Mouse (Mus musculus) lung, postnatal 0 days (tissue): ENCODE measurements at regions not wholly inside any gene's neighbourhood (a gene's known extent, or its start where the extent isn't known, plus 50 kb on each side); places are given as distances from the start of the nearest gene placed in this dataset.

Experiments used
- ATAC-seq: fragments of 200-750 bp; cut with Nextera tagmentation; 2 replicates; pipeline ENCODE4 v1.8.0; 2017; ENCODE audit warnings: moderate library complexity
- DNase-seq: peaks from one replicate; pipeline ENCODE4 v3.0.0-alpha.2; 2016; ENCODE audit warnings: low spot score
- H3K27ac ChIP-seq: fragments of 300-500 bp; sonication (generic); 2 replicates; pipeline ENCODE4 v1.5.1; 2014; ENCODE audit warnings: antibody characterized with exemption, mild to moderate bottlenecking, low read length, mixed read lengths
- H3K27me3 ChIP-seq: fragments of 300-500 bp; sonication (generic); replicated peaks from 2 replicates; pipeline ENCODE4 v1.6.1; 2014; ENCODE audit warnings: low read length, mixed read lengths; ENCODE audit not compliant: insufficient read depth
- H3K36me3 ChIP-seq: fragments of 300-500 bp; sonication (generic); 2 replicates; pipeline ENCODE4 v1.6.1; 2014; ENCODE audit warnings: low read length, mixed read lengths; ENCODE audit not compliant: insufficient read depth
- H3K4me1 ChIP-seq: fragments of 300-500 bp; sonication (generic); 2 replicates; pipeline ENCODE4 v1.6.1; 2014; ENCODE audit warnings: antibody characterized with exemption, low read depth, low read length, mixed read lengths; ENCODE audit not compliant: insufficient read depth
- H3K4me2 ChIP-seq: fragments of 300-500 bp; sonication (generic); replicated peaks from 2 replicates; pipeline ENCODE4 v1.6.1; 2014; ENCODE audit warnings: low read depth, mild to moderate bottlenecking, low read length, moderate library complexity, mixed read lengths
- H3K4me3 ChIP-seq: fragments of 300-500 bp; sonication (generic); 2 replicates; pipeline ENCODE4 v1.5.1; 2014; ENCODE audit warnings: low read depth, low read length
- H3K9ac ChIP-seq: fragments of 300-500 bp; sonication (generic); replicated peaks from 2 replicates; pipeline ENCODE4 v1.6.1; 2014; ENCODE audit warnings: low read depth, mild to moderate bottlenecking
- H3K9me3 ChIP-seq: fragments of 300-500 bp; sonication (generic); 2 replicates; pipeline ENCODE4 v1.6.1; 2016; ENCODE audit warnings: low read length, mixed read lengths
- CTCF ChIP-seq: IDR thresholded peaks from 2 replicates; pipeline ENCODE4 v1.5.1; 2016; ENCODE audit warnings: antibody characterized with exemption, mild to moderate bottlenecking
- EP300 ChIP-seq: IDR thresholded peaks from 2 replicates; pipeline ENCODE4 v1.6.1; 2016; ENCODE audit warnings: antibody characterized with exemption, mild to moderate bottlenecking, control low read depth
- WGBS: fragments of 180-500 bp; shearing (Covaris S2); extraction: QIAGEN DNeasy Blood & Tissue Kit; methylation state at CpG from one replicate; pipeline ENCODE4 v1.1.7; 2014; 5-methylcytosine and 5-hydroxymethylcytosine counted together

- no peaks in the 10 kb centered on the region for H3K9me3 ChIP-seq
- TF ChIP-seq CTCF (no peak), EP300 (no peak)
- 59% methylated on average over 6 of the region's 6 CpGs for WGBS
- no peak overlapping the region for H3K4me3 ChIP-seq
- H3K27ac ChIP-seq, result no peak overlapping the region
- no peak overlapping the region for H3K4me2 ChIP-seq
- no peaks in the 10 kb centered on the region for H3K36me3 ChIP-seq
- no peaks in the 10 kb centered on the region for H3K27me3 ChIP-seq
- H3K4me1 ChIP-seq, result no peaks in the 10 kb centered on the region
- ATAC-seq (peak; percentile 49; the same call in 1 of the 2 replicates), DNase-seq (peak; percentile 15)
- H3K9ac ChIP-seq, result no peak overlapping the region
These were observed 58.4 kb downstream of the Sox11 start for GRCm38 (mm10) chr12:27283964-27284363.

GRCm38 (mm10) chr12:27261965-27262364 lies 80.4 kb downstream of the Sox11 start:
- H3K27ac ChIP-seq, result no peak overlapping the region
- no peaks in the 10 kb centered on the region for H3K4me1 ChIP-seq
- H3K4me2 ChIP-seq, result no peak overlapping the region
- no peaks in the 10 kb centered on the region for H3K36me3 ChIP-seq
- no peak for TF ChIP-seq EP300
- ATAC-seq, result no peak
- H3K9ac ChIP-seq, result no peak overlapping the region
- DNase-seq, result no peak
- H3K27me3 ChIP-seq, result no peaks in the 10 kb centered on the region
- H3K9me3 ChIP-seq, result no peaks in the 10 kb centered on the region
- no peak overlapping the region for H3K4me3 ChIP-seq

DNA sequence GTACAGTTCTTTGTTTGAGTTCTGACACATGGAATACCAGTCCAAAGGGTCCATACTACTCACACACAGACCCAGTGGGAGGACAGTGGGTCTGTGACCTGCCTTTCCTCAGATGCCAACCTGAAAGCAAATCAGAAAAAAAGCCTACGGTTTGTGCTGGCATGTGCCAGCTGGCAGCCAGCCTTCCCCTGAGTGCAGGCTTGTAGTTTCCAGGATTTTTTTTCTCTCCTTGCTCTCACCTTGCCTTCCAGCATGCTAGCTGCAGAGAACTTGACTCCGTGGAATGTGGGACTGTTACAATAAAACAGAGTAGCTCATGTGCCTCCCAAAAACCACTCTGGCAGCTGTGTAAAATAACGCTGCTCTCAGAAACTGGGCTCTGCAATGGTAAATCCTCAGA lies 88.2 kb downstream of the Sox11 start:
- no peak overlapping the region for H3K27ac ChIP-seq
- DNase-seq (peak; percentile 15), ATAC-seq (no peak)
- H3K4me2 ChIP-seq, result no peak overlapping the region
- H3K4me1 ChIP-seq, result no peaks in the 10 kb centered on the region
- H3K9me3 ChIP-seq, result no peaks in the 10 kb centered on the region
- no peak overlapping the region for H3K9ac ChIP-seq
- no peaks in the 10 kb centered on the region for H3K36me3 ChIP-seq
- WGBS, result 29% methylated on average over 3 of the region's 3 CpGs
- no peak overlapping the region for H3K4me3 ChIP-seq
- no peaks in the 10 kb centered on the region for H3K27me3 ChIP-seq
- no peak for TF ChIP-seq CTCF
- no peak for TF ChIP-seq EP300

GRCm38 (mm10) chr12:27251521-27251920 lies 90.9 kb downstream of the Sox11 start:
- H3K27me3 ChIP-seq, result no peaks in the 10 kb centered on the region
- H3K36me3 ChIP-seq, result no peaks in the 10 kb centered on the region
- H3K9me3 ChIP-seq, result no peaks in the 10 kb centered on the region
- no peak overlapping the region for H3K4me2 ChIP-seq
- no peak for ATAC-seq
- no peak overlapping the region for H3K9ac ChIP-seq
- no peak for TF ChIP-seq EP300
- TF ChIP-seq CTCF, result no peak
- WGBS, result 53% methylated on average over 5 of the region's 5 CpGs
- no peaks in the 10 kb centered on the region for H3K4me1 ChIP-seq
- H3K27ac ChIP-seq, result no peak overlapping the region
- H3K4me3 ChIP-seq, result no peak overlapping the region
- DNase-seq, result no peak

DNA sequence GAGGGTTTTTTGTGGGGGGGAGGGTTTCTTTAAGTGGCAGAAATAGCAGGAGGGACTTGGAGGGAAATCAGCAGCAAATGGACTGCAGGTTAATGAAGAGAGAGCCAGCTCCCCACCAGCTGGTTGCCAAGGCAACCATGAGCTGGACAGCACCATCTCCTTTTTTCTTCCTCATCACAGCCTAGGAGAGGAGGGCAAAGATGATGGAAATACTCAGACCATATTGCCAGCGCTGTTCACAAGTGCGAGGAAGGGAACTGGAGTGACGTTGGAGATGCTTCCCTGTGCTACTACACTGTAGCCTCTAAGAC lies 93.9 kb downstream of the Sox11 start:
- no peak for DNase-seq
- ATAC-seq, result no peak
- H3K9ac ChIP-seq, result no peak overlapping the region

DNA sequence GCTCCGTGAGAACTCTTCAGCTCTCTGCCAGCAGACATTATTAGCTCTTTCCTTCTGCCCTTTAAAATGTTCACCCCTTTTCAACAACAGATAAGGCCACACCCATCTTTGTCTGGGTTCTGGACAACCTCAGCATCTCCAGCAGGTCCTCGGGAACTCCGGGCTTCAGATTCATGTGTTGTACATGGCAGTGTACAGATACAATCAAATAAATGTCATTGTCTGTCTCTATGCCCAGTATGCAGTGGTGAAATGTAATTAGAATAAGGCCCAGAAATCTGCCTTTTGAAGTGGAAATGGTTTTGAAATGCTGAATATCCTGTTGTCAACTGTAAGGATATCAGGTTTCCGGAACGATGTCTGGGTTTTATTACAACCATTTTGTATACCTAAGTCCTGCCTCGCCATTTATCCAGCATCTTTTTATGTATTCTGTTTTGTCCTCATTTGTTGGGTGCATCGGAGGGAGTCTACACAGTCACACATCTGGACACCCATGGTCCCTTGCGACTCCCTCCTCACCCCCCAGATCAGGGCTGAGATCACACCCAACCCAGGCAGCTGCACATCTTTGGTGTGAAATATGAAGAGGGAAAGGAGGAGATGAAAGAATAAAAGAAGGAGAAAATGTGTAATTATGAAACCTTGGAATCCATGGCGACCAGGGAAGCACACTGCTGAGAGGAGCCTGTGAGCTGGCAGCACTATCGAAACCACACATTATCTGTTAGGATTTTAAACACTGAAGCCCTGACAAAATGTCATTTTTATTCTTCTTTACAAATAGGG lies 94.4 kb downstream of the Sox11 start:
- no peaks in the 10 kb centered on the region for H3K27me3 ChIP-seq
- no peaks in the 10 kb centered on the region for H3K4me1 ChIP-seq
- TF ChIP-seq EP300 (no peak), CTCF (no peak)
- no peak overlapping the region for H3K4me3 ChIP-seq
- DNase-seq (no peak), ATAC-seq (no peak)
- no peak overlapping the region for H3K27ac ChIP-seq
- H3K9me3 ChIP-seq, result no peaks in the 10 kb centered on the region
- no peak overlapping the region for H3K9ac ChIP-seq
- WGBS, result 70% methylated on average over 10 of the region's 10 CpGs
- no peak overlapping the region for H3K4me2 ChIP-seq
- H3K36me3 ChIP-seq, result no peaks in the 10 kb centered on the region

More for the DNA sequence above, 93.9 kb downstream of the Sox11 start:
- H3K4me3 ChIP-seq, result no peak overlapping the region
- 82% methylated on average over 3 of the region's 3 CpGs for WGBS
- H3K36me3 ChIP-seq, result no peaks in the 10 kb centered on the region
- H3K4me1 ChIP-seq, result no peaks in the 10 kb centered on the region
- no peak overlapping the region for H3K27ac ChIP-seq
- no peaks in the 10 kb centered on the region for H3K27me3 ChIP-seq
- H3K9me3 ChIP-seq, result no peaks in the 10 kb centered on the region
- H3K4me2 ChIP-seq, result no peak overlapping the region
- TF ChIP-seq CTCF, result no peak
- TF ChIP-seq EP300, result no peak

GRCm38 (mm10) chr12:27235748-27236147 lies 106.6 kb downstream of the Sox11 start:
- no peaks in the 10 kb centered on the region for H3K27me3 ChIP-seq
- 48% methylated on average over 1 of the region's 1 CpGs for WGBS
- H3K9me3 ChIP-seq, result no peaks in the 10 kb centered on the region
- H3K4me2 ChIP-seq, result no peak overlapping the region
- peak; percentile 60 for ATAC-seq
- H3K4me1 ChIP-seq, result no peaks in the 10 kb centered on the region
- DNase-seq, result peak; percentile 7
- H3K4me3 ChIP-seq, result no peak overlapping the region
- H3K27ac ChIP-seq, result no peak overlapping the region
- H3K36me3 ChIP-seq, result no peaks in the 10 kb centered on the region
- TF ChIP-seq CTCF (no peak), EP300 (no peak)
- H3K9ac ChIP-seq, result no peak overlapping the region
